Mouse (Mus musculus) bone marrow macrophage, adult 2 months (primary cell): ENCODE measurements at regions not wholly inside any gene's neighbourhood (a gene's known extent, or its start where the extent isn't known, plus 50 kb on each side); places are given as distances from the start of the nearest gene placed in this dataset.

ENCODE experiments used
- CTCF ChIP-seq: IDR thresholded peaks from 2 replicates; pipeline ENCODE4 v1.5.1; 2012; ENCODE audit warnings: low read depth, mild to moderate bottlenecking, low read length, moderate library complexity
- POLR2A ChIP-seq: IDR thresholded peaks from 2 replicates; pipeline ENCODE4 v1.6.1; 2012; ENCODE audit warnings: mild to moderate bottlenecking, low read depth, low read length, borderline replicate concordance

GRCm38 (mm10) chr16:29833298-29833697 is 230.9 kb upstream of the Hes1 start:
- TF ChIP-seq POLR2A (no peak), CTCF (no peak)
